Mouse (Mus musculus): ENCODE data around the gene Tssk4.

GRCm38 (mm10) chr14:55659960-55660573 is 10.1 kb downstream of the Tssk4 start, which contains the start of gene Mdp1:
- TF ChIP-seq CTCF (conservative IDR thresholded peaks at IDR 0.05; ENCODE audit: insufficient read depth, insufficient read length, low read depth, low read length), result peak; percentile 59
- no peak for TF ChIP-seq POLR2A (IDR thresholded peaks at IDR 0.05; ENCODE audit: low read depth, low read length)
